Mouse (Mus musculus) right cerebral cortex, postnatal 10 days (tissue): ENCODE results near the gene Ctdsp1.
A peak's percentile ranks its signal among the peaks of the same experiment; 100 is the strongest.

Experiments
- DNase-seq, 2 experiments: peaks; one replicate each; pipeline ENCODE4 v3.0.0; 2021; ENCODE audit warnings: low spot score in 2 of 2

Ctdsp1 gene

GRCm38 (mm10) chr1:74390924-74391748 lies at the start of gene Ctdsp1:
TSS of gene Ctdsp1 (plus strand) at chr1:74391509.
- peak; percentile 96 to 97 for DNase-seq

- DNase-seq: no peak
Measured at GRCm38 (mm10) chr1:74341898-74342297, 49.4 kb upstream of the Ctdsp1 start.

GRCm38 (mm10) chr1:74342308-74342707 lies 49.0 kb upstream of the Ctdsp1 start:
- no peak for DNase-seq

GRCm38 (mm10) chr1:74343161-74343560 lies 48.1 kb upstream of the Ctdsp1 start:
- no peak for DNase-seq

- no peak for DNase-seq
Measured at GRCm38 (mm10) chr1:74344163-74344916, 47.0 kb upstream of the Ctdsp1 start.

- no peak for DNase-seq
Measured at GRCm38 (mm10) chr1:74351185-74351769, 40.0 kb upstream of the Ctdsp1 start.

- no peak for DNase-seq
Measured at GRCm38 (mm10) chr1:74352532-74353096, 38.7 kb upstream of the Ctdsp1 start.

- no peak for DNase-seq
Measured at GRCm38 (mm10) chr1:74353453-74354229, 37.7 kb upstream of the Ctdsp1 start.

GRCm38 (mm10) chr1:74357531-74357930 lies 33.8 kb upstream of the Ctdsp1 start:
- no peak for DNase-seq

- DNase-seq: no peak
Measured at GRCm38 (mm10) chr1:74359952-74360517, 31.3 kb upstream of the Ctdsp1 start.

GRCm38 (mm10) chr1:74361812-74362211 lies 29.5 kb upstream of the Ctdsp1 start, which contains the start of gene Catip:
TSS of gene Catip (plus strand) at chr1:74362108.
- DNase-seq: peak; percentile 81 to 86

GRCm38 (mm10) chr1:74362325-74363229 lies 28.7 kb upstream of the Ctdsp1 start:
- no peak for DNase-seq

- DNase-seq: no peak
Measured at GRCm38 (mm10) chr1:74363437-74363836, 27.9 kb upstream of the Ctdsp1 start.

- no peak for DNase-seq
Measured at GRCm38 (mm10) chr1:74364270-74364669, 27.0 kb upstream of the Ctdsp1 start.

- DNase-seq: peak; percentile 67 to 72
Measured at GRCm38 (mm10) chr1:74367886-74368645, 23.2 kb upstream of the Ctdsp1 start.

GRCm38 (mm10) chr1:74370040-74370439 lies 21.3 kb upstream of the Ctdsp1 start:
- no peak for DNase-seq

GRCm38 (mm10) chr1:74373372-74373771 lies 17.9 kb upstream of the Ctdsp1 start:
- no peak for DNase-seq

- DNase-seq: no peak
Measured at GRCm38 (mm10) chr1:74374980-74375379, 16.3 kb upstream of the Ctdsp1 start, which contains the start of gene Slc11a1. TSS of gene Slc11a1 (plus strand) at chr1:74375195.

GRCm38 (mm10) chr1:74375561-74375960 lies 15.7 kb upstream of the Ctdsp1 start:
- no peak for DNase-seq
